Mouse (Mus musculus): ENCODE measurements around the gene Tmprss4. TPM values are rescaled to one million over a fixed set of nuclear protein-coding genes. Genes with fewer than 3 reads are reported as not detected.

The Tmprss4 gene
- polyA plus RNA-seq, 1 experiment from 2014 or later, result not detected

DNA sequence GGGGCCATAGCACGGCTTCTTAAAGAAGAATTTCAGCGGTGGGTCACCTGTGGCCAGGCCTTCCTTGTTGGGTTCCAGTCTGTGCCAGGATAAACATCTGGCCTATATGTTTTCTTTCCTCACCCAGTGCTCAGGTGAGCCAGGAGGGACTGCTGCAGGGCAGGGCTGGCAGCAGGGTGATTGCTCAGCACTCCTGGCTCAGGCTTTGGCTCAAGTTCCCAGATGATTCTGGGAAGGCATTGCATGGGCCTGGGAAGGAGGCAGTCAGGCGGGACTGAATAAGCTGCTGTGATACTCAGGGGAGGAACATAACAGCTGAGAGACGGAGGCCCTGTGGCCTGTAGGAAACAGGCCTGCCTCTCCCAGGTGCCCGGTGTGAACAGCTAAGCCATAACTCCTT is 1.3 kb upstream of the Tmprss4 start:
- no peak for DNase-seq (ENCODE audit: low spot score)

DNA sequence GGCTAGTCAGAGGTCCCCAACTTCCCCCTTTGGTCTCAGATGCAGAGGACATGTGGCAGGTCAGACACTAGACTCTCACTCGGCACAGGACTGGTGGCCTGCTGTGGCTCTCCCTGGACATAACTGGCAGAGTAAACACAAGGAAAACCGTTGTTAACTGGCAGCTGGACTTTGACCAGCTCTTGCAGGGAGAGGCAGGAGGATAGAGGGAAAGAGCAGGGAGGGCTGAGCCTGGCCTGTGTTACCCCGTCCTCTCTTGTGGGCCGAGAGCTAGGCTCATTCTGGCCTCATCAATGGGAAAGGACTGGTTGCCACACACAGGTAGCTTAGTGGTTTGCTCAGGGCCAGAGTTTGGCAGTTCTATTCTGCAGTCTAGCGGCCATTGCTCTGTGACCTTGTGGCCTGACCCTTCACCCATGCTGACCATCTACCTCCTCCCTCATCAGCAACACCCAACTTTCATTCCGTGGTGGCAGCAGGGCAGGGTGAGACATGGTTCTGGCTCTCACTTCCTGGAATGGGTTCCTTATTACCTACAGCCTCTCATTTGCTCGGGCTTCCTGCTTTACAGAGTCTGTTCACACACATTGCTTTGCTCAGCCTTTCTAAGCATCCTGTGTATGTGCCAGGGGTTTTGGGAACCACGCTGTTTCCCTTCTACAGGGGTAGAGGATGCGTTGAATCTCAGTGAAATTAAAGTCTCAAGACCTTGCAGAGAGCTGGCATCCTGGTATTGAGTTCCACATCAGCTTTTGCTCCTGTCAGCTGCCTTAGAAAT is 1.7 kb downstream of the Tmprss4 start:
- Histone ChIP-seq H3K4me3 (ENCODE audit: low read depth, low read length) (no peak overlapping the region), H3K27me3 (ENCODE audit: control insufficient read depth, insufficient read depth, low read length) (0 out of 2 replicates have a peak, but pooled peaks cover 2% of the 10 kb centered on the region), H3K9ac (ENCODE audit: low read length) (no peak overlapping the region), H3K4me2 (ENCODE audit: low read depth) (no peak overlapping the region), H3K4me1 (ENCODE audit: control insufficient read depth, insufficient read depth, low read length) (no peaks in the 10 kb centered on the region), H3K36me3 (ENCODE audit: control insufficient read depth, insufficient read depth, low read length) (no peaks in the 10 kb centered on the region), H3K9me3 (ENCODE audit: control insufficient read depth, low read length) (no peaks in the 10 kb centered on the region), H3K27ac (ENCODE audit: low read depth, low read length) (no peak overlapping the region)
- WGBS, result 72% methylated on average over 9 of the region's 9 CpGs
- no peak for DNase-seq (ENCODE audit: low spot score)
- no peak for ATAC-seq (ENCODE audit: insufficient read depth, low FRiP score, low TSS enrichment)

More for the DNA sequence above, 1.3 kb upstream of the Tmprss4 start:
- H3K27ac ChIP-seq (ENCODE audit: low read depth, low read length), result no peak overlapping the region
- H3K4me2 ChIP-seq (ENCODE audit: low read depth), result no peak overlapping the region
- H3K9me3 ChIP-seq (ENCODE audit: control insufficient read depth, low read length), result no peaks in the 10 kb centered on the region
- no peak overlapping the region for H3K9ac ChIP-seq (ENCODE audit: low read length)
- H3K36me3 ChIP-seq (ENCODE audit: control insufficient read depth, insufficient read depth, low read length), result no peaks in the 10 kb centered on the region
- no peak overlapping the region for H3K4me3 ChIP-seq (ENCODE audit: low read depth, low read length)
- 0 out of 2 replicates have a peak, but pooled peaks cover 2% of the 10 kb centered on the region for H3K27me3 ChIP-seq (ENCODE audit: control insufficient read depth, insufficient read depth, low read length)
- ATAC-seq (ENCODE audit: insufficient read depth, low FRiP score, low TSS enrichment), result no peak
- WGBS, result 81% methylated on average over 5 of the region's 5 CpGs
- no peaks in the 10 kb centered on the region for H3K4me1 ChIP-seq (ENCODE audit: control insufficient read depth, insufficient read depth, low read length)

DNA sequence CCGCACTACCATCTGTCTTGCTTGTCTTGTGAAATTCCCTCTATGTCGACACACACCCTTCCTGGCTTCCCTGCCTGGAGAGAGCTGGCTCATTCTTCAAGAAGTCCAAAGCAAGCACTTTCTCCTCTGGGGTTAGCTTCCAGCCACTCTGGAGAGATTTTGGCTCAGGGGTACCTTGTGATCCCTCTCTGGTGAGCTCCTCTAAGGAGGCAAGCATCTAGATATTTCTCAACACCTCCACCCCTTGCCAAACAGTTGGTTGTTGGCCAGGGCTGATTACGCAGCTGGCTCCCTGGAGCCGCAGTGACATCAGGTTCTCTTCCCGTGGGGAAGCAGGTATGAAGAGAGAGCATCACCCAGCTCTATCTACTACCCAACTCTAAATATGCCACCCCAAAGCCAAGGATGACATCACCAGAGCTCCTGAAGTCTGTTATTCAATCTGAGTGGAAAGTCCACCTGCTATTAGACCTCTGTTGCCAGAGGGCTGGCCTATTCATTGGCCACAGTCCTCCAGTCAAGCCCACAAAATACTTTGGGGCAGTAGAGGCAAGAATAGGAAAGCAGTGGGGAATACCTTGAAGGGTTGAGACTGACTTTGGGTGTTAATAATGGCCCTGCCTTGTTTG is 2.5 kb downstream of the Tmprss4 start:
- Histone ChIP-seq H3K4me1 (ENCODE audit: control insufficient read depth, insufficient read depth, low read length) (no peaks in the 10 kb centered on the region), H3K9ac (ENCODE audit: low read length) (no peak overlapping the region), H3K4me2 (ENCODE audit: low read depth) (no peak overlapping the region), H3K27ac (ENCODE audit: low read depth, low read length) (no peak overlapping the region), H3K36me3 (ENCODE audit: control insufficient read depth, insufficient read depth, low read length) (no peaks in the 10 kb centered on the region), H3K27me3 (ENCODE audit: control insufficient read depth, insufficient read depth, low read length) (0 out of 2 replicates have a peak, but pooled peaks cover 2% of the 10 kb centered on the region), H3K9me3 (ENCODE audit: control insufficient read depth, low read length) (no peaks in the 10 kb centered on the region), H3K4me3 (ENCODE audit: low read depth, low read length) (no peak overlapping the region)
- DNase-seq (ENCODE audit: low spot score) (no peak), ATAC-seq (ENCODE audit: insufficient read depth, low FRiP score, low TSS enrichment) (no peak)
- 86% methylated on average over 5 of the region's 5 CpGs for WGBS

DNA sequence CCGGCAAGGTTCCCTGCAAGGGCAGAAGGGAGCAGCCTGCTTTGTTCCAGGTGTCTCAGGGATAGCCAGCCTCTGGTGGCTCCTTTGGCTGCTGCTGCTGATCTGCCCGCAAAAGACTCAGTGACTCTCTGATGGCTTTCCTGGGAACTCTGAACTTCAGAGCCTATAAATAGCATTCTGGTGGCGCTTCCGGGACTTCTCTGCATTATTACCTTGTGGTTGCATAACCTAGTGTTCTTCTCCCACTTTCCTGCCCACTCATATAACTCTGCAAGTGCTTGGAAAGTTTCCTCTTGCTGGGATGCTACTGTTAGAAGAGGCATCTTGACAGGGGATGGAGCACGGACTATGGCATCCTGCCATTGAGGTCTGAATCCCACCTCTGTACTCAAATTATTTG is 6.3 kb downstream of the Tmprss4 start:
- Histone ChIP-seq H3K4me2 (ENCODE audit: low read depth) (no peak overlapping the region), H3K27ac (ENCODE audit: low read depth, low read length) (no peak overlapping the region), H3K27me3 (ENCODE audit: control insufficient read depth, insufficient read depth, low read length) (0 out of 2 replicates have a peak, but pooled peaks cover 2% of the 10 kb centered on the region), H3K9ac (ENCODE audit: low read length) (no peak overlapping the region), H3K36me3 (ENCODE audit: control insufficient read depth, insufficient read depth, low read length) (no peaks in the 10 kb centered on the region), H3K4me3 (ENCODE audit: low read depth, low read length) (no peak overlapping the region), H3K9me3 (ENCODE audit: control insufficient read depth, low read length) (no peaks in the 10 kb centered on the region), H3K4me1 (ENCODE audit: control insufficient read depth, insufficient read depth, low read length) (no peaks in the 10 kb centered on the region)
- 85% methylated on average over 5 of the region's 5 CpGs for WGBS
- no peak for ATAC-seq (ENCODE audit: insufficient read depth, low FRiP score, low TSS enrichment)
- no peak for DNase-seq (ENCODE audit: low spot score)

DNA sequence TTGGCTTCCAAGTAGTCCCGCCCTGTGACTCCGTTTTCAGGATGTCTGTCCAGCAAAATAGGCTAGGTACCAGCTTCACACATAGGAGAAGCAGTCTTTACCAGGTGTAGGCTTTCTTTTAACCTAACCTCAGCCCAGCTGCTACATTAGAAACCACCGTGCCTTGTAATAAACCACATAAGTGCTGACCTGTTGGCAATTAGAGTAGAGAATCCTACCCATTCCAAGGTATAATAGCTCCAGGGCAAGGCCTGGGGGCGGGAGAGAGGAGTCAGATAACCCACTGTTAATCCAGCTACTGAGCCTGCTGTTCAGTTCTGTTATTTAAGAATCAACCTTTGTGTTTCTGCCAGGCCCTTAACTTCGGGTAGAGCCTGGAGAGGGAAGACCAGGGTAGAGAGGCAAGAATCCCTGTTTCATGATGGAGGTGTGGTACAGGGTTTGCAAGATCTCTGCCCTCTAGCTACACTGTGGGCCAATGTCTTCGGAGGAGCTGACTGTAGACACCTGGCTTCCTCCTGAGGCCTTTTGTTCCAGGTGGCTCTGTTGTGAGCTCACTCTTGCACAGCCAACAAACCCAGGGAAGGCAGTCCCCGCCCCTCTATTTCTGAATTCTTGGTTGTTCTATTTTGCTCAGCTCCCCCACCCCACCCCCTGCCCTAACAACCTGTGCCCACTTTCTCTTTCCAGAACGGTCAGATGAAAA is 7.6 kb downstream of the Tmprss4 start:
- Histone ChIP-seq H3K27ac (ENCODE audit: low read depth, low read length) (no peak overlapping the region), H3K36me3 (ENCODE audit: control insufficient read depth, insufficient read depth, low read length) (no peaks in the 10 kb centered on the region), H3K9ac (ENCODE audit: low read length) (no peak overlapping the region), H3K4me3 (ENCODE audit: low read depth, low read length) (no peak overlapping the region), H3K9me3 (ENCODE audit: control insufficient read depth, low read length) (no peaks in the 10 kb centered on the region), H3K27me3 (ENCODE audit: control insufficient read depth, insufficient read depth, low read length) (no peaks in the 10 kb centered on the region), H3K4me2 (ENCODE audit: low read depth) (no peak overlapping the region), H3K4me1 (ENCODE audit: control insufficient read depth, insufficient read depth, low read length) (no peaks in the 10 kb centered on the region)
- DNase-seq (ENCODE audit: low spot score) (no peak), ATAC-seq (ENCODE audit: insufficient read depth, low FRiP score, low TSS enrichment) (no peak)
- WGBS, result 75% methylated on average over 8 of the region's 8 CpGs

DNA sequence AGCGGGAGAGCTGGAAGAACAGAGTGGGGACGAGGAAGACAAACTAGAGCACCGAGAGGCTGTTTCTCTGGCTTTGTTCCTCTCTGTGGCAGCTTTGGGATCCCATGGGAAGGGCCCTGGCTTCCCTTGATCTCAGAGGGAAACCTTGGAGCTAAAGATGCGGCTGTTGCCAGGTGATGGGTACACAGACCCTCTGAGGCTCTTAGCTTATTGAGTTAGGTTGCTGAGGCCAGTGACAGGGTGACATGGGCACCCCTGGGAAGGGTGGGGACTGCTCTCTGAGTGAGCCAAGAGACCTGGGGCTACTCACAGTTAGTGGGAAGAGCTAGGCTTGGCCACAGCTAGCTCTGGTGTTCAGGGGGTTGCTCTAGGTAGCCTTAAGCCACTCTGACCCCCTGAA is 8.4 kb downstream of the Tmprss4 start:
- Histone ChIP-seq H3K36me3 (ENCODE audit: control insufficient read depth, insufficient read depth, low read length) (no peaks in the 10 kb centered on the region), H3K4me1 (ENCODE audit: control insufficient read depth, insufficient read depth, low read length) (no peaks in the 10 kb centered on the region), H3K4me2 (ENCODE audit: low read depth) (no peak overlapping the region), H3K27ac (ENCODE audit: low read depth, low read length) (no peak overlapping the region), H3K4me3 (ENCODE audit: low read depth, low read length) (no peak overlapping the region), H3K27me3 (ENCODE audit: control insufficient read depth, insufficient read depth, low read length) (no peaks in the 10 kb centered on the region), H3K9ac (ENCODE audit: low read length) (no peak overlapping the region), H3K9me3 (ENCODE audit: control insufficient read depth, low read length) (no peaks in the 10 kb centered on the region)
- no peak for DNase-seq (ENCODE audit: low spot score)
- 86% methylated on average over 4 of the region's 4 CpGs for WGBS
- ATAC-seq (ENCODE audit: insufficient read depth, low FRiP score, low TSS enrichment), result no peak

DNA sequence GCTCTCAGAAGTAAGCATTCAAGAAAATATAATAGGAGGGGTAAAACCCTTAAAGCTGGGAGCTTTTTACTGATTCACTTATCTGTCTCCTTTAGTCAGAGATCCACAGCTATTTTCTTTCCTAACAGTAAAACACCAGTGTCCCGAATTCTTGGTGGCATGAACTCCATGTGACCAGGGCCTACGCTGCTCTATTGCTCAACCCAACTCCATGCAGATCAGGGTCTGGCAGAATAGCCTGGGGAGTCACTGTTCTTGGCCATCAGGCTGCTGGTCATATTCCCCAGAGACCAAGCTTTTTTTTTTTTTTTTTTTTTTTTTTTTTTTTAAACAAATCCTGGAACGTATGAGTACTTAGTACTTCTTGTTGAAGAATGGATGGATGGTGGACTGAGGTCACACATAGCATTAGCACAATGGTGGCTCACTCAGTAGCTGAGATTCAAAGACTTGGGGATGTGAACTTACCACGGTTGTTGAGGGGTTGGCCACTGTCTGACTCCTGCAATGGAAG is 14.2 kb downstream of the Tmprss4 start:
- Histone ChIP-seq H3K9me3 (ENCODE audit: control insufficient read depth, low read length) (no peaks in the 10 kb centered on the region), H3K4me2 (ENCODE audit: low read depth) (no peak overlapping the region), H3K9ac (ENCODE audit: low read length) (no peak overlapping the region), H3K4me1 (ENCODE audit: control insufficient read depth, insufficient read depth, low read length) (no peaks in the 10 kb centered on the region), H3K27me3 (ENCODE audit: control insufficient read depth, insufficient read depth, low read length) (no peaks in the 10 kb centered on the region), H3K27ac (ENCODE audit: low read depth, low read length) (no peak overlapping the region), H3K36me3 (ENCODE audit: control insufficient read depth, insufficient read depth, low read length) (no peaks in the 10 kb centered on the region), H3K4me3 (ENCODE audit: low read depth, low read length) (no peak overlapping the region)
- DNase-seq (ENCODE audit: low spot score) (no peak), ATAC-seq (ENCODE audit: insufficient read depth, low FRiP score, low TSS enrichment) (no peak)
- 92% methylated on average over 4 of the region's 4 CpGs for WGBS

DNA sequence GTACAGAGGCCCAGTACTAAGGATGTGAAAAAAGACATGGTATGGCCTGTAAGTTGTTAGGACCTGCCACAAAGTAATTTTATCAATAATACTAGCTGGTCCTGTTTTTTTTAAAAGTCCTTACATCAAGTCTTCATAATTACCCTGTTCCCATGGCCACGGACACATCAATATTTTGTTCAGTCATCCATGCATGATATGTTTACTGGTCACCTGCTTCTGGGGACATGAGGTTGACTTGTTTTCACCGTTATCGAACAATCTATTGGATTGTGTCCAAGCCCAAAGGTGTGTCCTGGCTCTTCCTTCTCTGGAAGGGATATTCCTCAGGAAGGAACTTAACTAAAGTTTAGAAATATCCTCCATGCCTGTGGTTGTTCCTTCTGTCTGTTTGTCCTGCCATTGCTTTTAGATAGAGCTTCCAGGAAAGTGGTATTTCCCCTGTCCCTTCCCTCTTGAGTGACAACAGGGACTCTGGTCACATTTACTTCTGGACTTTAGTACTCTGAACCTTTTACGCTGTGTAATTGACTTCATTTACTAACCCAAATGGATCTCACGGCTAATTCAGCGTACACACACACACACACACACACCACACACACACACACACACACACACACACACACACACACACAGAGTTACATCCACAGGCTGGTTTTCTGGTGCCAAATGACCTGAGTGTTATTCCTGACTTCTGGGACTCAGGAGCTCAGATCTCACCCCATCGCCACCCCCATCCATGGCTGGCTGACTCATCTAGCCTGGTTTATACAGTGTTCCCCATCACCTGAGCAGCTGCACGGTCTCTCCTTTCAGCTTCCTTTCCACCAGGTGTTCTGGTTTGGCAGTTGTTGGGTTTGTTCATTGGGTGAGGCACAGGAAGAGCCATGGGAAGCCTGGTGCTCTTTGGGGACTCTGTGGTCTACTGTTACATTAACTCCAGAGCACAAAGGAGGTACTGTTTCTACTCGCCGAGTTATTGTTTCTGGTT is 15.0 kb downstream of the Tmprss4 start:
- H3K4me1 ChIP-seq (ENCODE audit: control insufficient read depth, insufficient read depth, low read length), result no peaks in the 10 kb centered on the region
- no peak overlapping the region for H3K4me3 ChIP-seq (ENCODE audit: low read depth, low read length)
- no peak overlapping the region for H3K27ac ChIP-seq (ENCODE audit: low read depth, low read length)
- H3K9ac ChIP-seq (ENCODE audit: low read length), result no peak overlapping the region
- H3K36me3 ChIP-seq (ENCODE audit: control insufficient read depth, insufficient read depth, low read length), result no peaks in the 10 kb centered on the region
- ATAC-seq (ENCODE audit: insufficient read depth, low FRiP score, low TSS enrichment) (no peak), DNase-seq (ENCODE audit: low spot score) (no peak)
- no peak overlapping the region for H3K4me2 ChIP-seq (ENCODE audit: low read depth)
- 91% methylated on average over 10 of the region's 10 CpGs for WGBS
- H3K27me3 ChIP-seq (ENCODE audit: control insufficient read depth, insufficient read depth, low read length), result no peaks in the 10 kb centered on the region
- H3K9me3 ChIP-seq (ENCODE audit: control insufficient read depth, low read length), result no peaks in the 10 kb centered on the region

All from neural tube, embryonic 11.5 days (tissue).